Mouse (Mus musculus) mouse embryonic stem cell (cell line): ENCODE results near the gene Hnrnph2.

Experiments used
- in situ Hi-C, 2 experiments: fragments of 300-500 bp; cut with MboI; formaldehyde crosslinking; loops; 1 replicate in 1 of 2; 3 replicates in 1 of 2; pipeline ENCODE4 v1.14.3; 2019 to 2020; ENCODE audit warnings: low sequenced_read_pairs in 2 of 2, low pct_unique_long_range_greater_than_20kb in 1 of 2, mixed read lengths in 1 of 2; ENCODE audit not compliant: unreplicated experiment in 1 of 2

Gene Hnrnph2

GRCm38 (mm10) chrX:134610984-134611383 lies 10.0 kb downstream of the Hnrnph2 start:
- in situ Hi-C loops, result no loop called here

- in situ Hi-C loops, result no loop called here
Observed at GRCm38 (mm10) chrX:134612285-134612959, 11.4 kb downstream of the Hnrnph2 start.

GRCm38 (mm10) chrX:134614306-134614705 lies 13.3 kb downstream of the Hnrnph2 start:
- in situ Hi-C loops, result no loop called here

GRCm38 (mm10) chrX:134619695-134620094 lies 18.7 kb downstream of the Hnrnph2 start:
- in situ Hi-C loops, result no loop called here

- in situ Hi-C loops, result no loop called here
Observed at GRCm38 (mm10) chrX:134620254-134620865, 19.4 kb downstream of the Hnrnph2 start.

- in situ Hi-C loops, result no loop called here
Observed at GRCm38 (mm10) chrX:134621685-134622084, 20.7 kb downstream of the Hnrnph2 start.

- in situ Hi-C loops, result no loop called here
Observed at GRCm38 (mm10) chrX:134623350-134623749, 22.4 kb downstream of the Hnrnph2 start.

GRCm38 (mm10) chrX:134628200-134628599 lies 27.2 kb downstream of the Hnrnph2 start:
- in situ Hi-C loops, result loop anchor here (25.0 kb wide), 1 partner anchor 284 kb away; no protein-coding TSS in a partner anchor

- in situ Hi-C loops, result loop anchor here (25.0 kb wide), 1 partner anchor 280 kb away; no protein-coding TSS in a partner anchor
Observed at GRCm38 (mm10) chrX:134632710-134633109, 31.7 kb downstream of the Hnrnph2 start.

- in situ Hi-C loops, result loop anchor here (25.0 kb wide), 1 partner anchor 277 kb away; no protein-coding TSS in a partner anchor
Observed at GRCm38 (mm10) chrX:134635111-134635510, 34.1 kb downstream of the Hnrnph2 start.

- in situ Hi-C loops, result loop anchor here (25.0 kb wide), 1 partner anchor 276 kb away; no protein-coding TSS in a partner anchor
Observed at GRCm38 (mm10) chrX:134635860-134636259, 34.9 kb downstream of the Hnrnph2 start.

GRCm38 (mm10) chrX:134641000-134641760 lies 40.2 kb downstream of the Hnrnph2 start:
- in situ Hi-C loops, result loop anchor here (25.0 kb wide), 1 partner anchor 271 kb away; no protein-coding TSS in a partner anchor

- in situ Hi-C loops, result loop anchor here (25.0 kb wide), 1 partner anchor 266 kb away; no protein-coding TSS in a partner anchor
Observed at GRCm38 (mm10) chrX:134646338-134646737, 45.4 kb downstream of the Hnrnph2 start.

GRCm38 (mm10) chrX:134647421-134647820 lies 46.4 kb downstream of the Hnrnph2 start:
- in situ Hi-C loops, result loop anchor here (25.0 kb wide), 1 partner anchor 265 kb away; no protein-coding TSS in a partner anchor

GRCm38 (mm10) chrX:134648031-134648692 lies 47.2 kb downstream of the Hnrnph2 start:
- in situ Hi-C loops, result loop anchor here (25.0 kb wide), 1 partner anchor 264 kb away; no protein-coding TSS in a partner anchor

GRCm38 (mm10) chrX:134652061-134652460 lies 51.1 kb downstream of the Hnrnph2 start:
- in situ Hi-C loops, result no loop called here
